Mouse (Mus musculus) hindbrain, embryonic 11.5 days (tissue): ENCODE measurements around the gene Veph1. TPM values are rescaled to one million over a fixed set of nuclear protein-coding genes. Genes with fewer than 3 reads are reported as not detected.

Experiments used
- ATAC-seq: fragments of 200-750 bp; cut with Nextera tagmentation; 2 replicates; pipeline ENCODE4 v1.8.0; 2017; ENCODE audit warnings: mild to moderate bottlenecking, moderate TSS enrichment, moderate library complexity; ENCODE audit not compliant: low FRiP score
- DNase-seq: peaks from one replicate; pipeline ENCODE4 v3.0.0-alpha.2; 2015; ENCODE audit warnings: low spot score
- H3K27ac ChIP-seq: fragments of 300-500 bp; sonication (generic); 2 replicates; pipeline ENCODE4 v1.5.1; 2014; ENCODE audit warnings: mild to moderate bottlenecking, low read depth, low read length
- H3K27me3 ChIP-seq: fragments of 300-500 bp; sonication (generic); 2 replicates; pipeline ENCODE4 v1.6.1; 2014; ENCODE audit warnings: mild to moderate bottlenecking, low read length, moderate library complexity, mixed read lengths; ENCODE audit not compliant: control insufficient read depth, insufficient read depth
- H3K36me3 ChIP-seq: fragments of 300-500 bp; sonication (generic); 2 replicates; pipeline ENCODE4 v1.6.1; 2014; ENCODE audit warnings: mild to moderate bottlenecking, low read length, moderate library complexity, mixed read lengths; ENCODE audit not compliant: control insufficient read depth, insufficient read depth
- H3K4me1 ChIP-seq: fragments of 300-500 bp; sonication (generic); replicated peaks from 2 replicates; pipeline ENCODE4 v1.6.1; 2014; ENCODE audit warnings: low read length, mixed read lengths; ENCODE audit not compliant: control insufficient read depth, insufficient read depth
- H3K4me2 ChIP-seq: fragments of 300-500 bp; sonication (generic); replicated peaks from 2 replicates; pipeline ENCODE4 v1.6.1; 2014; ENCODE audit warnings: mild to moderate bottlenecking, low read depth, low read length
- H3K4me3 ChIP-seq: fragments of 300-500 bp; sonication (generic); 2 replicates; pipeline ENCODE4 v1.5.1; 2014; ENCODE audit warnings: low read depth, low read length
- H3K9ac ChIP-seq: fragments of 300-500 bp; sonication (generic); 2 replicates; pipeline ENCODE4 v1.6.1; 2014; ENCODE audit warnings: low read depth, low read length
- H3K9me3 ChIP-seq: fragments of 300-500 bp; sonication (generic); 2 replicates; pipeline ENCODE4 v1.6.1; 2016; ENCODE audit warnings: low read length; ENCODE audit not compliant: control insufficient read depth
- whole genome bisulfite sequencing: fragments of 180-500 bp; shearing (Covaris S2); extraction: QIAGEN DNeasy Blood & Tissue Kit; methylation state at CpG from one replicate; pipeline ENCODE4 v1.1.7; 2014; 5-methylcytosine and 5-hydroxymethylcytosine counted together
- polyA plus RNA-seq: library from polyadenylated mRNA; unstranded; fragments of >200 nt; fragmentation: Nextera tagmentation; extraction: Ambion mirVana; gene quantifications from 2 replicates; pipeline ENCODE4 v1.2.1, GENCODE M21; 2014

Gene Veph1
- polyA plus RNA-seq, 1 experiment from 2014 or later = 26.2 TPM

DNA sequence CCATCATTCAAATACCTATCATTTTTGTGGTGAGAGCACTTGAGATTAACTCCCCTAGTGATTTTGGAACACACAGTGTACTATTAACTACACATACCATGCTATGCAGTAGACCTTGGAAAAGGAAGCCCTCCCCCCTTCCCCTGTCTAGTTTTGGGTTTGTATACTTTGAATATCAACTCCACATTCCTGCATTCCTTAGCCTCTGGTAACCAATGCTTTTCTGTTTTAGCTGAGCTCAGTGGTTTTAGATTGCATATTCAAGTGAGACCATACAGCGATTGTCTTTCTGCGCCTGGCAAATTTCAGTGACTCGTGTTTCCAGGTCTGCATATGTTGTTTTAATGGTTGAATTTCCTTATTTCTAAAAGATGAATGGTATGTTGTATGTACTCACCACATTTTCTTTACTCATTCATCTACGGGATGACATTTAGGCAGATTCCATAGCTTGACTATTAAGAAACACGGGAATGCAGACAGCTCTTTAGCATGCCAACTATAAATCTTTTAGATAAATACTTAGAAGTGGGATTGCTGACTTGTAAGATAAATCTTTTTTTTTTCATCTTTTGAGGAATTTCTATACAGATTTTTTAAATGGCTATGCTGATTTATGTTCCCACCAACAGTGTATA lies 255.7 kb downstream of the Veph1 start:
- DNase-seq (peak; percentile 13), ATAC-seq (no peak)
- no peaks in the 10 kb centered on the region for H3K27me3 ChIP-seq
- WGBS = 75% methylated on average over 5 of the region's 5 CpGs
- no peaks in the 10 kb centered on the region for H3K4me1 ChIP-seq
- no peak overlapping the region for H3K4me2 ChIP-seq
- no peaks in the 10 kb centered on the region for H3K9me3 ChIP-seq
- no peak overlapping the region for H3K4me3 ChIP-seq
- no peak overlapping the region for H3K27ac ChIP-seq
- no peak overlapping the region for H3K9ac ChIP-seq
- no peaks in the 10 kb centered on the region for H3K36me3 ChIP-seq

DNA sequence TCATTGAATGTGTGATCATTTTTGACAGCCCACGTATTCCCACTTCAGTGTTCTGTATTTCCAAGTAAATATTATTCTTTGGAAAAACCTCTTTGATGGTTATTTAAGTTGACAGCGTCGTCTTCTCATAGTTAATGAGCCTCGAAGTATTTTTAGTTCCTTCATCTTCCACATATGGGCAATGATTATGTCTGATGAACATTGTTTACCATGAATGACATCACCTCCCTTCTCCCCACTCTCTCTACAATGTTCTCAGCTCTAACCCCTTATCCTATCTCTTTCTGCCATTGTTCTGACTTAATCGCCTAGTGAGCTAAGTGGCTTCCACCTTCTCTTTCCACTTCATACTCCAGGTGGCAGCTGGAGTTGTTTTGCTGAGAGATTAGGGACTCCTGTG lies 261.4 kb downstream of the Veph1 start:
- no peaks in the 10 kb centered on the region for H3K9me3 ChIP-seq
- no peak overlapping the region for H3K4me2 ChIP-seq
- no peak overlapping the region for H3K9ac ChIP-seq
- H3K4me3 ChIP-seq = no peak overlapping the region
- no peak overlapping the region for H3K27ac ChIP-seq
- no peaks in the 10 kb centered on the region for H3K4me1 ChIP-seq
- no peaks in the 10 kb centered on the region for H3K36me3 ChIP-seq
- no peaks in the 10 kb centered on the region for H3K27me3 ChIP-seq
- DNase-seq (no peak), ATAC-seq (no peak)
- 90% methylated on average over 5 of the region's 5 CpGs for WGBS

DNA sequence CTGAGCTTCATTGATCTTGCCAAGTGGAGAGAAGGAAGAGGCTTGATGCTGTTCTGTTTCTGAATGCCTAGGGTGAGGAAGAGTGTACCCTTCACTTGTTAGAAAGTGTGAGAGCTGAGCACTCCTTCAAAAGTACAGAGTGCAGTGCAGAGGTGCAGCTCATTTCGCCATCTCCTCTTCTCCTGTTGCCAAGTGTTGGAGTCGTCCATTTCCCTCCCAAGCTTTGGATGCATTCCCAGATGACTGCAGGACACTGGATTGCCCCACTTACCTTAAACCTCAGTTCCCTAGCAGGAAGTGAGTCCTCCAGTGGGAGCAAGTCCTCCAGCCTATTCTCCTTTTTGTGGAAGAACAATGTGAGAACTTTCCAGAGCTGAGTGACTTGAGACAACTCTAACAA lies 263.3 kb downstream of the Veph1 start:
- no peaks in the 10 kb centered on the region for H3K36me3 ChIP-seq
- ATAC-seq = no peak
- WGBS = 84% methylated on average over 2 of the region's 2 CpGs

DNA sequence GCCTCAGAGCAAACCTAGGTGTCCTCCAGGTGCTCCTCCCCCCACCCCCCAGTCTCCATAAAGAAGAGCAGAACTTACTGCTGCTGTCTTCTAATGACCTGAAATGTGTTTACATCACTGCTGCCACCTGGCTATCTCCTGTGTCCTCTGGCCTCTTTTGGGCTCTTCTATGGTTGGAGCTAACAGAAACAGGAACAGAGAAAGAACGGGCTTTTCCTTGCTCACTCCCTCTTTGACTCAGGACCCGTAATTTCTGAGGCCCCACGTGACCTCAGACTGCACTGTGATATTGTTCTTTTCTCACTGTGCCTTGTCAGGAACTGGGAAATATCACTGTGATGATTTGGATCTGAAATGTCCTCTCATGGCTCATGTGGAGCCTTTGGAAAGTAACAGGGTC lies 271.2 kb downstream of the Veph1 start:
- Histone ChIP-seq H3K36me3 (no peaks in the 10 kb centered on the region), H3K4me2 (no peak overlapping the region), H3K4me1 (no peaks in the 10 kb centered on the region), H3K27me3 (no peaks in the 10 kb centered on the region), H3K9me3 (no peaks in the 10 kb centered on the region), H3K27ac (no peak overlapping the region), H3K4me3 (no peak overlapping the region), H3K9ac (no peak overlapping the region)
- DNase-seq (no peak), ATAC-seq (no peak)
- 75% methylated on average over 3 of the region's 3 CpGs for WGBS

More for the DNA sequence above, 263.3 kb downstream of the Veph1 start:
- no peaks in the 10 kb centered on the region for H3K27me3 ChIP-seq
- H3K9me3 ChIP-seq = no peaks in the 10 kb centered on the region
- H3K4me1 ChIP-seq = no peaks in the 10 kb centered on the region
- H3K4me3 ChIP-seq = no peak overlapping the region
- H3K9ac ChIP-seq = no peak overlapping the region
- H3K4me2 ChIP-seq = no peak overlapping the region
- DNase-seq = no peak
- no peak overlapping the region for H3K27ac ChIP-seq

DNA sequence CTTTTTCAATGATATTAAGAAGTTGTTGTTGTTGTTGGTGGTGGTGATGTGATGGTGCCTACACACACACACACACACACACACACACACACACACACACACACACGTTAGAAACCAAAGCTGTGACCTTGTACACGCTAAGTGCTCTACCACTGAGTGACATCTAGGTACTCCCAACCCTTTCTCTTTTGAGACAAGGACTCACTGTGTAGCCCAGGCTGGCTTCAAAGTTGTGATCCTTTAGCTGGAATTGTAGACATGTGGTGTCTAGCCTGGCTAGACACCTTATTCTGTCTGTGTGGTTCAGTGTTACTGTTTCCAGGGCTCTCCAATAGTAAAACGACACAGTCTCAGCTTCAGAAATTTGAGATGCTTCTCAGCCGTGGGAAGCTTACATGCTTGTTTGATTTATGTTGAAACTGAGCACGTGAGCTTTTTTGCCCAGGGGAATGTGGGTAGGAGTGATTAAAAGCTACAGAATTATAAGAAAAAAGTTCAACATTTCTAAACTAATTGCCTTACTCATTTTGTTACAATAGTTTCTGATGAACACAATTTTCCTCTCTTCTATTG lies 272.3 kb downstream of the Veph1 start:
- Histone ChIP-seq H3K9ac (no peak overlapping the region), H3K4me2 (no peak overlapping the region), H3K36me3 (no peaks in the 10 kb centered on the region), H3K27ac (no peak overlapping the region), H3K4me1 (no peaks in the 10 kb centered on the region), H3K9me3 (no peaks in the 10 kb centered on the region), H3K27me3 (no peaks in the 10 kb centered on the region), H3K4me3 (no peak overlapping the region)
- no peak for DNase-seq
- WGBS = 60% methylated on average over 5 of the region's 5 CpGs
- no peak for ATAC-seq

DNA sequence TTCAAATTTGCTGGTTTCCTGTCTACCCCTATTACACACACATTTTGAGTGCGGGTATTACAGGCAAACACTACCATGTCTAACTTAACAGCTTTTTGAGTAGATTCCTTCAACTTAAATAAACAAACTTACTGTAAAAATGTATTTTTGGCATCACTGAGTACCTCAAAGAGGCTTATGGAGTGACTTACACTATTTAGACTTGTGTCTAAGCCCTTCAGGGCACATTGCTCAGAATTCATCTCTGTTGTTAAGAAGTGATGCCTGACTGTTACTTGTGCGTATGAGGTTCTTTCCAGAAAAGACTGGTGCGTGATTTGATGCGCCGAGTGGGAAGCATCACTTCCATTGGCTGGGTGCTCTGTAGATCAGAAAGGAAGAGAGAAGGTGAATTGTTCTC lies 277.5 kb downstream of the Veph1 start:
- Histone ChIP-seq H3K9ac (no peak overlapping the region), H3K27me3 (no peaks in the 10 kb centered on the region), H3K9me3 (no peaks in the 10 kb centered on the region), H3K4me2 (no peak overlapping the region), H3K4me1 (no peaks in the 10 kb centered on the region), H3K36me3 (no peaks in the 10 kb centered on the region), H3K27ac (no peak overlapping the region), H3K4me3 (no peak overlapping the region)
- DNase-seq (no peak), ATAC-seq (no peak)
- 95% methylated on average over 5 of the region's 5 CpGs for WGBS

DNA sequence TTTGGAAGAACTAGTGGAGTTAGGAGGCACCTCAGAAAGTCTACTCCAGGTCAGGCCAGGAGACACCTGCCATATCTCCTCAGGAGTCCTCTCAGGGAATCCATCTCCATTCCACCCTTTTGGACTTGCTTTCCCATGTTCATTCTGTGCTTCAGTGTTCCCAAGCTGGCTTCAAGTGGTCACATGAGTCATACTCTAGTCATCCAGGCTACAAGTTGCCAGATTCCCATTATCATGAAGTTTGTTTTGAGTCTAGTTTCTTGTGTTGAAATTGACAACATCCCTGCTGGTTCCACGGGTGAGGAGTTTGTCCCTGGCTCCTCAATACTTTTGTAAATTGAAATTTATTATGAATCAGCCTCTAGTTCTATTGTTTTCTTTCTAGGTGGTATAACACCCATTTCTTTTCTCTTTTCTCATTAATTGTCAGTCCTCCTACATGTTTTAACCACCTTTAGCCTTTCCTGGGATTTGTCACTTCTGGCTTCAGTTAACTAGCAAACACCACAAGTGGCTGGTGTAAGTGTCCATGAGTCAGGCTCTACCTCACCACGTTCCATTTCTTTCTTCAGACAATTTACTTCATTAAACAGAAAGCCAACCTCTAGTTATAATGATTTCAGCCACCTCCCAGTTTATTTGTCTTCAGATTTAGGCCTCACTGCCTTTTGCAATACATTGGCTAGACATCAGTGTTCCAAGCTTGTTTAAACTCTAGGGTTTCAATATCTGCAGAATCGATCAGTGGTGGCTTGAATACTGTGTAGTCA lies 288.8 kb downstream of the Veph1 start:
- no peaks in the 10 kb centered on the region for H3K36me3 ChIP-seq
- H3K27me3 ChIP-seq = no peaks in the 10 kb centered on the region
- DNase-seq (no peak), ATAC-seq (no peak)
- no peak overlapping the region for H3K4me3 ChIP-seq
- H3K9me3 ChIP-seq = no peaks in the 10 kb centered on the region
- no peak overlapping the region for H3K27ac ChIP-seq
- no peak overlapping the region for H3K4me2 ChIP-seq
- no peak overlapping the region for H3K9ac ChIP-seq
- no peaks in the 10 kb centered on the region for H3K4me1 ChIP-seq
- WGBS = 81% methylated on average over 3 of the region's 3 CpGs

DNA sequence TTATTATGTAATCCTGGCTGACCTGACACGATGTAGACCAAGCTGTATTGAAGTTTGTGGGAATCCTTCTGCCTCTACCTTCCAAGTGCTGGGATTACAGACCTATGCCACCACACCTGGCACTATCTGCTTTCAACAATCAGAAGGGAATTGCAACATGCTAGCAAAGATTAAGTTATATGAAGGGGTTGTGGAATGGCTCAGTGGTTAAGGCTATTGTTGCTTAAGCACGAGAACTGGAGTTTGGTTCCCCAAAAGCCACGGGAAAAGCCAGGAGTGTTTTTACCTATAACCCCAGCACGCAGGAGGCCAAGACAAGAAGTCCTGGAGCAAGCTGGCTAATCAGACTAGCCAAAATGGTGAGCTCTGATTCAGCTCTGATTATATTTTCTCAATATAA lies 291.6 kb downstream of the Veph1 start:
- Histone ChIP-seq H3K27me3 (no peaks in the 10 kb centered on the region), H3K4me1 (no peaks in the 10 kb centered on the region), H3K4me3 (no peak overlapping the region), H3K4me2 (no peak overlapping the region), H3K9me3 (no peaks in the 10 kb centered on the region), H3K9ac (no peak overlapping the region), H3K36me3 (no peaks in the 10 kb centered on the region), H3K27ac (no peak overlapping the region)
- 91% methylated on average over 4 of the region's 4 CpGs for WGBS
- DNase-seq (no peak), ATAC-seq (no peak)
